Mouse (Mus musculus): Measurements from ENCODE around the gene Adcy2. TPM values are rescaled to one million over a fixed set of nuclear protein-coding genes. Genes with fewer than 3 reads are reported as not detected.

The Adcy2 gene
- polyA plus RNA-seq, 1 experiment from 2014 or later: 12.2 TPM

- H3K36me3 ChIP-seq (ENCODE audit: control insufficient read depth, insufficient read depth, low read length): peaks cover 3% of the 10 kb centered on the region; the same call in 1 of the 2 replicates
- H3K9ac ChIP-seq (ENCODE audit: low read length): no peak overlapping the region
- no peaks in the 10 kb centered on the region for H3K9me3 ChIP-seq (ENCODE audit: control insufficient read depth, low read length)
- H3K27me3 ChIP-seq (ENCODE audit: control insufficient read depth, insufficient read depth, low read depth, low read length): no peaks in the 10 kb centered on the region
- H3K4me3 ChIP-seq (ENCODE audit: low read length): no peak overlapping the region
- no peak overlapping the region for H3K4me2 ChIP-seq (ENCODE audit: low read depth, low read length)
- no peak overlapping the region for H3K27ac ChIP-seq (ENCODE audit: low read length)
- no peak for ATAC-seq (ENCODE audit: low read depth)
- H3K4me1 ChIP-seq (replicated peaks; ENCODE audit: control insufficient read depth, insufficient read depth, low read length): no peaks in the 10 kb centered on the region
Measured at GRCm38 (mm10) chr13:68598953-68599352, 400.4 kb downstream of the Adcy2 start.

GRCm38 (mm10) chr13:68597667-68598066 is 401.7 kb downstream of the Adcy2 start:
- Histone ChIP-seq H3K9ac (ENCODE audit: low read length) (no peak overlapping the region), H3K27ac (ENCODE audit: low read length) (no peak overlapping the region), H3K4me2 (ENCODE audit: low read depth, low read length) (peak overlapping the region; percentile 44), H3K27me3 (ENCODE audit: control insufficient read depth, insufficient read depth, low read depth, low read length) (no peaks in the 10 kb centered on the region), H3K9me3 (ENCODE audit: control insufficient read depth, low read length) (no peaks in the 10 kb centered on the region), H3K4me1 (replicated peaks; ENCODE audit: control insufficient read depth, insufficient read depth, low read length) (no peaks in the 10 kb centered on the region), H3K36me3 (ENCODE audit: control insufficient read depth, insufficient read depth, low read length) (peaks cover 8% of the 10 kb centered on the region), H3K4me3 (ENCODE audit: low read length) (no peak overlapping the region)
- peak; percentile 61 for ATAC-seq (ENCODE audit: low read depth)
- WGBS: 12% methylated on average over 13 of the region's 13 CpGs

- 7% methylated on average over 10 of the region's 10 CpGs for WGBS
Measured at GRCm38 (mm10) chr13:68597199-68597598, 402.1 kb downstream of the Adcy2 start, which contains the start of gene 1700001L19Rik. Gene 1700001L19Rik (plus strand): TSS chr13:68597421.

DNA sequence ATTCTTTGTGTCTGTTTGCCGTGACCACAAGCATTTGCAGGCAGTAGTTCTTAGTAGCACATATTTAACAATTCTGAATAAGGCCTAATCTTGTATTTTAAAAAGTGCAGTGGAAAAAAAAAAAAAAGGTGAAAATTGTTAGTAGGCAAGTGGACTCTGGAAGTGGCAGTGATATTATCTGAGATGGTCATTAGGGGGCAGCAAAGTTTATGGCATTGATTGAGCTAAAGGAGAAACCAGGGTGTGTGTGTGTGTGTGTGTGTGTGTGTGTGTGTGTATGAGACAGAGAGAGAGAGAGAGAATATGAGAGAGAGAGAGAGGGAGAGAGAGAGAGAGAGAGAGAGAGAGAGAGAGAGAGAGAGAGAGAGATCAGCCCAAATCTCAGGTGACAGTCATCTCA is 405.5 kb downstream of the Adcy2 start:
- Histone ChIP-seq H3K27me3 (ENCODE audit: control insufficient read depth, insufficient read depth, low read depth, low read length) (no peaks in the 10 kb centered on the region), H3K27ac (ENCODE audit: low read length) (no peak overlapping the region), H3K4me3 (ENCODE audit: low read length) (no peak overlapping the region), H3K9ac (ENCODE audit: low read length) (no peak overlapping the region), H3K4me1 (replicated peaks; ENCODE audit: control insufficient read depth, insufficient read depth, low read length) (no peaks in the 10 kb centered on the region; the same call in 1 of the 2 replicates), H3K9me3 (ENCODE audit: control insufficient read depth, low read length) (no peaks in the 10 kb centered on the region), H3K4me2 (ENCODE audit: low read depth, low read length) (no peak overlapping the region), H3K36me3 (ENCODE audit: control insufficient read depth, insufficient read depth, low read length) (peaks cover 40% of the 10 kb centered on the region)
- 74% methylated on average over 1 of the region's 1 CpGs for WGBS
- no peak for ATAC-seq (ENCODE audit: low read depth)

More at GRCm38 (mm10) chr13:68597199-68597598, 402.1 kb downstream of the Adcy2 start, which contains the start of gene 1700001L19Rik:
- no peak for ATAC-seq (ENCODE audit: low read depth)
- H3K27me3 ChIP-seq (ENCODE audit: control insufficient read depth, insufficient read depth, low read depth, low read length): no peaks in the 10 kb centered on the region
- peak within 1 kb of the TSS; percentile 44 for H3K4me2 ChIP-seq (ENCODE audit: low read depth, low read length)
- H3K36me3 ChIP-seq (ENCODE audit: control insufficient read depth, insufficient read depth, low read length): peaks cover 12% of the 10 kb centered on the region
- H3K9me3 ChIP-seq (ENCODE audit: control insufficient read depth, low read length): no peaks in the 10 kb centered on the region
- no peak within 1 kb of the TSS for H3K4me3 ChIP-seq (ENCODE audit: low read length)
- no peak within 1 kb of the TSS for H3K27ac ChIP-seq (ENCODE audit: low read length)
- H3K9ac ChIP-seq (ENCODE audit: low read length): no peak within 1 kb of the TSS
- H3K4me1 ChIP-seq (replicated peaks; ENCODE audit: control insufficient read depth, insufficient read depth, low read length): no peaks in the 10 kb centered on the region

DNA sequence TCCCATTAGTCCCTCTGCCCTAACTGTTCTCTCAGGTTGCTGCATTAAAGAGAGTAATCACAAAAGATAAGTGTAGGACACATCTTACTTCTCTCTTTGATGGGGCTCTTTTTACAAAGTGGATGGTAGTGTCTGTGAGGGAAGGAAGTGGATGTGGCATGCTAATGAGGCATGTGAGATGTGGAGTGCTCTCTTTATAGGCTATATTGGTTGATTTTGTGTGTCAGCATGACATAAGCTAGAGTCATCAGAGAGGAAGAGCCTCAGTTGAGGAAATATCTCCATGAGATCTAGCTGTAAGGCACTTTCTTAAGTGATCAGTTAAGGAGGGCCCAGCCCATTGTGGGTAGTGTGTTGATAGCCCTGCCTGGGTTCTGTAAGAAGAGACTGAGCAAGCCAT is 411.0 kb downstream of the Adcy2 start:
- Histone ChIP-seq H3K36me3 (ENCODE audit: control insufficient read depth, insufficient read depth, low read length) (peaks cover 74% of the 10 kb centered on the region), H3K4me2 (ENCODE audit: low read depth, low read length) (no peak overlapping the region), H3K9me3 (ENCODE audit: control insufficient read depth, low read length) (no peaks in the 10 kb centered on the region), H3K4me1 (replicated peaks; ENCODE audit: control insufficient read depth, insufficient read depth, low read length) (no peaks in the 10 kb centered on the region; the same call in 1 of the 2 replicates), H3K27me3 (ENCODE audit: control insufficient read depth, insufficient read depth, low read depth, low read length) (no peaks in the 10 kb centered on the region), H3K4me3 (ENCODE audit: low read length) (no peak overlapping the region), H3K9ac (ENCODE audit: low read length) (no peak overlapping the region), H3K27ac (ENCODE audit: low read length) (no peak overlapping the region)
- ATAC-seq (ENCODE audit: low read depth): no peak

DNA sequence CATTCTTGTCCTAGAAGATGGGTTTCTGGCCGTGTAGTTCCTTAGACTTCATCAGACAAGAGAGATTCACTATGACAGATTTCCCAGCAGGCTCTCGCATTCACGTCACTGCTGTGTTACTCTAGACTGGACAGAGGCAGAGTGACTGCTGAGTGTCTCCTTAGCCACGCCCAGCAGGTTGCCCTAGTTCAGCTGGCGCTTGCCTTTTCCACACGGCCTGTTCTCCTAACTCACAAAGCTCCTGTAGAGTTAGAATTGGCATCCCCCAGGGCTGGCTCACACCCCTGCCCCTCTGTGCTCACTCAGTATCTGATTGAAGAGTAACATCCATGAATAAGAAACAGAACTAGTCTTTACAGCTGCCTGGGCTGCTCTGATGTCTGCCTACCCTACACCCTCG is 413.9 kb downstream of the Adcy2 start:
- no peak overlapping the region for H3K4me3 ChIP-seq (ENCODE audit: low read length)
- peaks cover 11% of the 10 kb centered on the region; the same call in 1 of the 2 replicates for H3K4me1 ChIP-seq (replicated peaks; ENCODE audit: control insufficient read depth, insufficient read depth, low read length)
- H3K4me2 ChIP-seq (ENCODE audit: low read depth, low read length): no peak overlapping the region
- H3K27ac ChIP-seq (ENCODE audit: low read length): no peak overlapping the region
- H3K9me3 ChIP-seq (ENCODE audit: control insufficient read depth, low read length): no peaks in the 10 kb centered on the region
- 78% methylated on average over 7 of the region's 7 CpGs for WGBS
- ATAC-seq (ENCODE audit: low read depth): no peak
- H3K36me3 ChIP-seq (ENCODE audit: control insufficient read depth, insufficient read depth, low read length): peaks cover 52% of the 10 kb centered on the region
- no peak overlapping the region for H3K9ac ChIP-seq (ENCODE audit: low read length)
- H3K27me3 ChIP-seq (ENCODE audit: control insufficient read depth, insufficient read depth, low read depth, low read length): no peaks in the 10 kb centered on the region

DNA sequence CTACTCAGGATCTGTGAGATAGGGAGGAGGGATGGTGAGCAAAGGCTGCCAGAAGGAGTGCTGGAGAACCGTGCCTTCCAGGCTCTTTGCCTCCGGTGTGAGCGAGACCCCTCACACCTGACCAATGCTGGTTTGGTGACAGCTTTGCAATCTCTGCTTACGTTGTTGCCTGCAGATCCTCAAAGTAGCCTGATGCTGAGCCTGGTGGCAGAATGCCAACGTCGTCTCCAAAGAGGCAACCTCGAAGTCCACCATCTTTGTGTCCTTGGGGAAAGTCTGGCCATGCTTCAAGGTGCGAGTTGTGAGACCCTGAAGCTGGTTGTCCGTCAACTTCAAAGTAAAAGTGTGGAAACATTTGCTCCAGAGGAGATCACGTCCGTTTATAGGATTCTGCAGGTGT is 415.4 kb downstream of the Adcy2 start:
- no peak for ATAC-seq (ENCODE audit: low read depth)
- Histone ChIP-seq H3K27ac (ENCODE audit: low read length) (no peak overlapping the region), H3K9me3 (ENCODE audit: control insufficient read depth, low read length) (no peaks in the 10 kb centered on the region), H3K4me2 (ENCODE audit: low read depth, low read length) (no peak overlapping the region), H3K4me1 (replicated peaks; ENCODE audit: control insufficient read depth, insufficient read depth, low read length) (peaks cover 12% of the 10 kb centered on the region; the same call in 1 of the 2 replicates), H3K9ac (ENCODE audit: low read length) (no peak overlapping the region), H3K4me3 (ENCODE audit: low read length) (no peak overlapping the region), H3K36me3 (ENCODE audit: control insufficient read depth, insufficient read depth, low read length) (peaks cover 39% of the 10 kb centered on the region), H3K27me3 (ENCODE audit: control insufficient read depth, insufficient read depth, low read depth, low read length) (no peaks in the 10 kb centered on the region)
- 86% methylated on average over 11 of the region's 11 CpGs for WGBS

GRCm38 (mm10) chr13:68582517-68582780 is 416.9 kb downstream of the Adcy2 start:
- H3K4me1 ChIP-seq (replicated peaks; ENCODE audit: control insufficient read depth, insufficient read depth, low read length): peaks cover 12% of the 10 kb centered on the region; the same call in 1 of the 2 replicates
- no peaks in the 10 kb centered on the region for H3K27me3 ChIP-seq (ENCODE audit: control insufficient read depth, insufficient read depth, low read depth, low read length)
- H3K4me3 ChIP-seq (ENCODE audit: low read length): peak overlapping the region; percentile 83
- H3K4me2 ChIP-seq (ENCODE audit: low read depth, low read length): peak overlapping the region; percentile 68
- 0 out of 2 replicates have a peak, but pooled peaks have one; percentile 0 for ATAC-seq (ENCODE audit: low read depth)
- H3K27ac ChIP-seq (ENCODE audit: low read length): peak overlapping the region; percentile 82
- WGBS: under 1% methylated on average over 11 of the region's 11 CpGs
- H3K9me3 ChIP-seq (ENCODE audit: control insufficient read depth, low read length): no peaks in the 10 kb centered on the region
- H3K9ac ChIP-seq (ENCODE audit: low read length): peak overlapping the region; percentile 87
- peaks cover 26% of the 10 kb centered on the region for H3K36me3 ChIP-seq (ENCODE audit: control insufficient read depth, insufficient read depth, low read length)

DNA sequence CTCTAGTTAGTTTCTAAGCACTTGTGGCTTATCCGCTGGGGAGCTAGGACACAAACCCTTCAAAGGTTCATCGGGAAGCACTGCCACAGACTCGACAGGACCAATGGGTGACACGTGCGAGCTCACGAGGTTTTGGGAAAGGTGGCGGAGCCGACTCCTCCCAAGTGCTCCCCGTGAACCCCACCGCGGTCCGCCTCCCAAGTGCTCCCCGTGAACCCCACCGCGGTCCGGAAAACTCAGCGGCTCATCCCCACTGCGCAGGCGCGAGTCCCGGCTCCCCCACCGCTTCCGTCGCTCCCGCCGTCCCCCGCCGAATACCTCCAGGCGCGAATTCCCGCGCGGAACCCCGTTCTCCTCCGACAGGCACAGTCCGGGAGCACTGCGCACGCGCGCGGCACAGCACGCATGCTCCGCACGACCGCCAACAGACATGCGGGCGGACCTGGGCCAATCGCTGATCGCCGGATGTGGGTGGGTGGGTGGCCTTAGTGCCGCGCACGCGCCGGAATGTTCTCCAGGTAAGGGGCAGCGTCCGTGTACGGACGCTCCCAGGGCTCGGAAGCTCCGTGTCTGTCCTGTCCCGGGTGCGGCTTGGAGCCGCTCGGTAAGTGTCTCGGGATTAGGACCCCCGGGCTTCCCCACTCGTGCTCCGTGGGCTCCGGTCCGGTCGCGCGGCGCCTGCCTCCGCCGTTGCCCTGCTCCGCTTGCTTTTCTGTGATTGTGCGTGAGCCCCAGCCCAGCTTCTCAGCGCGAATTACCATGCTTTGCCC is 417.4 kb downstream of the Adcy2 start, which contains the start of the genes Mtrr and Fastkd3:
Mtrr (minus strand) TSS at position 403 of the 770 bp plus-strand sequence.
Fastkd3 (plus strand) TSS at position 488 of the 770 bp plus-strand sequence.
- Histone ChIP-seq H3K4me1 (replicated peaks; ENCODE audit: control insufficient read depth, insufficient read depth, low read length) (peaks cover 15% of the 10 kb centered on the region; the same call in 1 of the 2 replicates), H3K27ac (ENCODE audit: low read length) (peak within 1 kb of the TSS; percentile 82), H3K4me3 (ENCODE audit: low read length) (peak within 1 kb of the TSS; percentile 83), H3K4me2 (ENCODE audit: low read depth, low read length) (peak within 1 kb of the TSS; percentile 79), H3K36me3 (ENCODE audit: control insufficient read depth, insufficient read depth, low read length) (peaks cover 26% of the 10 kb centered on the region), H3K9me3 (ENCODE audit: control insufficient read depth, low read length) (no peaks in the 10 kb centered on the region), H3K9ac (ENCODE audit: low read length) (peak within 1 kb of the TSS; percentile 87), H3K27me3 (ENCODE audit: control insufficient read depth, insufficient read depth, low read depth, low read length) (no peaks in the 10 kb centered on the region)
- peak; percentile 97 for ATAC-seq (ENCODE audit: low read depth)
- WGBS: 0% methylated on average over 75 of the region's 81 CpGs

Measured in lung, embryonic 16.5 days (tissue).